Comparison of ENCODE assay signal across 8 mouse cellular contexts in genomic region chr5:33934877-33935276, GRCm38 (mm10). TPM values are rescaled to one million over a fixed set of nuclear protein-coding genes. Genes with fewer than 3 reads are reported as not detected.
DNase-seq lines count a peak whose midpoint lies in the region; ATAC-seq and TF ChIP-seq lines count a peak whose summit lies in the region.

No protein-coding gene starts in this region.

- H3K36me3 ChIP-seq in embryonic facial prominence, embryonic 14.5 days (ENCODE audit: control insufficient read depth, insufficient read depth, low read length): peaks cover 18% of the 10 kb centered on the region
- H3K36me3 ChIP-seq in intestine, embryonic 16.5 days (ENCODE audit: control insufficient read depth, insufficient read depth, low read length): peaks cover 6% of the 10 kb centered on the region
- H3K36me3 ChIP-seq in myocyte (ENCODE audit: control insufficient read depth, insufficient read depth): peaks cover 6% of the 10 kb centered on the region

- ATAC-seq in embryonic facial prominence, embryonic 14.5 days (ENCODE audit: low read depth): no peak
- no peak for ATAC-seq in intestine, embryonic 16.5 days

- DNase-seq in left cerebral cortex, adult 2 months (ENCODE audit: extremely low spot score in 1 of 2, low spot score in 2 of 2): no peak
- DNase-seq in left cerebral cortex, adult 18-20 months (ENCODE audit: low spot score in 2 of 2): no peak
- no peak for DNase-seq in embryonic facial prominence, embryonic 14.5 days (ENCODE audit: low spot score)
- DNase-seq in B cell, adult 2 months: no peak
- no peak for DNase-seq in frontal cortex, postnatal 14 days (ENCODE audit: low spot score in 2 of 2)
- DNase-seq in left cerebral cortex, adult 8-10 months (ENCODE audit: low spot score in 2 of 2): no peak

- H3K4me3 ChIP-seq in left cerebral cortex, adult 2 months: peak overlapping the region; percentile 88
- H3K4me3 ChIP-seq in embryonic facial prominence, embryonic 14.5 days (ENCODE audit: low read depth, low read length): peak overlapping the region; percentile 78
- H3K4me3 ChIP-seq in intestine, embryonic 16.5 days (ENCODE audit: low read length): peak overlapping the region; percentile 94
- H3K4me3 ChIP-seq in myocyte: peak overlapping the region; percentile 53

- no peak for TF ChIP-seq POLR2A in myocyte (IDR thresholded peaks at IDR 0.05; ENCODE audit: insufficient read length, low read depth)

- WGBS in embryonic facial prominence, embryonic 14.5 days: 80% methylated on average over 7 of the region's 7 CpGs
- 67% methylated on average over 7 of the region's 7 CpGs for WGBS in intestine, embryonic 16.5 days

- H3ac ChIP-seq in myocyte (ENCODE audit: control insufficient read depth, insufficient read length): no peak overlapping the region

- H3K4me2 ChIP-seq in embryonic facial prominence, embryonic 14.5 days (ENCODE audit: low read depth, low read length): peak overlapping the region; percentile 52
- peak overlapping the region; percentile 56 for H3K4me2 ChIP-seq in intestine, embryonic 16.5 days (ENCODE audit: low read depth, low read length)
- peak overlapping the region; percentile 75 for H3K4me2 ChIP-seq in myocyte (ENCODE audit: low read depth)

- H3K4me1 ChIP-seq in embryonic facial prominence, embryonic 14.5 days (ENCODE audit: control insufficient read depth, insufficient read depth, low read length): peaks cover 18% of the 10 kb centered on the region
- H3K4me1 ChIP-seq in intestine, embryonic 16.5 days (ENCODE audit: control insufficient read depth, insufficient read depth, low read length): peaks cover 11% of the 10 kb centered on the region

- no peak for TF ChIP-seq CTCF in left cerebral cortex, adult 2 months (IDR thresholded peaks at IDR 0.05)

- H3K27ac ChIP-seq in left cerebral cortex, adult 2 months: no peak overlapping the region
- no peak overlapping the region for H3K27ac ChIP-seq in embryonic facial prominence, embryonic 14.5 days (replicated peaks; ENCODE audit: low read depth, low read length)
- no peak overlapping the region for H3K27ac ChIP-seq in intestine, embryonic 16.5 days (ENCODE audit: low read length)

- peaks cover 12% of the 10 kb centered on the region; the same call in 1 of the 2 replicates for H3K9me3 ChIP-seq in embryonic facial prominence, embryonic 14.5 days (ENCODE audit: control insufficient read depth, low read length)
- no peaks in the 10 kb centered on the region for H3K9me3 ChIP-seq in intestine, embryonic 16.5 days (ENCODE audit: control insufficient read depth, low read length)

- H3K79me2 ChIP-seq in myocyte (ENCODE audit: control insufficient read depth, insufficient read depth): peaks cover 54% of the 10 kb centered on the region

- H3K27me3 ChIP-seq in embryonic facial prominence, embryonic 14.5 days (replicated peaks; ENCODE audit: control insufficient read depth, insufficient read depth, low read length): no peaks in the 10 kb centered on the region
- no peaks in the 10 kb centered on the region for H3K27me3 ChIP-seq in intestine, embryonic 16.5 days (replicated peaks; ENCODE audit: control insufficient read depth, insufficient read depth, low read length)
- no peaks in the 10 kb centered on the region for H3K27me3 ChIP-seq in myocyte (ENCODE audit: control insufficient read depth, insufficient read depth, insufficient read length)

- intact Hi-C loops in left cerebral cortex, adult 2 months (cut with DNase I): loop anchor here (1.0 to 5.0 kb wide), 2 partner anchors 47 to 62 kb away; partner anchors contain the start of gene Gm1673

- peak overlapping the region; percentile 89; the same call in 1 of the 2 replicates for H3K9ac ChIP-seq in embryonic facial prominence, embryonic 14.5 days (ENCODE audit: low read depth, low read length)
- H3K9ac ChIP-seq in intestine, embryonic 16.5 days (ENCODE audit: low read depth, low read length): 0 out of 2 replicates have a peak overlapping the region, but pooled peaks have one; percentile 94

TF ChIP-seq in myocyte, 11 proteins besides CTCF, POLR2A, EP300 and RAD21:
- TF ChIP-seq REST (IDR thresholded peaks at IDR 0.05; ENCODE audit: insufficient read depth, insufficient read length): no peak
- TF ChIP-seq MAX (IDR thresholded peaks at IDR 0.05; ENCODE audit: low read depth): no peak
- no peak for TF ChIP-seq TCF3 (IDR thresholded peaks at IDR 0.05; ENCODE audit: insufficient read length, low read depth)
- TF ChIP-seq MYOD1 (IDR thresholded peaks at IDR 0.05; ENCODE audit: control insufficient read depth in 1 of 3, insufficient read length in 2 of 3, low read depth in 2 of 3): no peak

RNA-seq across cellular contexts. Expression of gene Nelfa, which starts 1.3 kb away (rescaled TPM):
- total RNA-seq in left cerebral cortex, adult 2 months (2021): 10 to 100 TPM; 20.9 to 23.4 TPM
- total RNA-seq in left cerebral cortex, adult 18-20 months (2021): 10 to 100 TPM; 20.9 to 23.0 TPM
- polyA plus RNA-seq in embryonic facial prominence, embryonic 14.5 days (2014; fragmentation: Nextera tagmentation; extraction: Ambion mirVana): 46.7 and 51.1 TPM in 2 replicates
- polyA plus RNA-seq in intestine, embryonic 16.5 days (2015; fragmentation: Nextera tagmentation; extraction: Ambion mirVana): 44.1 and 48.8 TPM in 2 replicates
- polyA plus RNA-seq in myocyte (2012; fragmentation: generic; extraction: Trizol): 17.1 TPM
- 10 to 100 TPM; 18.5 to 19.9 (median 18.9) TPM for total RNA-seq in left cerebral cortex, adult 8-10 months (2022)

RNA-seq across cellular contexts. Expression of gene Gm1673, which starts 48.4 kb away (rescaled TPM):
- 10 to 100 TPM; 77.4 to 86.2 TPM for total RNA-seq in left cerebral cortex, adult 2 months (2021)
- total RNA-seq in left cerebral cortex, adult 18-20 months (2021): 10 to 100 TPM; 81.6 to 83.0 TPM
- polyA plus RNA-seq in embryonic facial prominence, embryonic 14.5 days (2014; fragmentation: Nextera tagmentation; extraction: Ambion mirVana): 78.7 and 81.0 TPM in 2 replicates
- polyA plus RNA-seq in intestine, embryonic 16.5 days (2015; fragmentation: Nextera tagmentation; extraction: Ambion mirVana): 44.5 and 54.0 TPM in 2 replicates
- polyA plus RNA-seq in myocyte (2012; fragmentation: generic; extraction: Trizol): 1.9 TPM
- total RNA-seq in left cerebral cortex, adult 8-10 months (2022): 10 to 100 TPM; 78.3 to 86.0 (median 79.2) TPM
